Mouse (Mus musculus): ENCODE data around the gene Actl10.

GRCm38 (mm10) chr2:154563612-154564170 lies 12.1 kb downstream of the Actl10 start:
- TF ChIP-seq CTCF (IDR thresholded peaks at IDR 0.05) (no peak), EP300 (IDR thresholded peaks at IDR 0.05) (no peak)
